Mouse (Mus musculus): ENCODE results near the gene Klrb1f. TPM values are rescaled to one million over a fixed set of nuclear protein-coding genes. Genes with fewer than 3 reads are reported as not detected.
"Not testable (repeated sequence)": the region's sequence is repeated elsewhere in the genome, so short reads cannot be mapped to it uniquely, and the experiment has no call there.

The Klrb1f gene
- polyA plus RNA-seq, 1 experiment from 2014 or later: not detected

DNA sequence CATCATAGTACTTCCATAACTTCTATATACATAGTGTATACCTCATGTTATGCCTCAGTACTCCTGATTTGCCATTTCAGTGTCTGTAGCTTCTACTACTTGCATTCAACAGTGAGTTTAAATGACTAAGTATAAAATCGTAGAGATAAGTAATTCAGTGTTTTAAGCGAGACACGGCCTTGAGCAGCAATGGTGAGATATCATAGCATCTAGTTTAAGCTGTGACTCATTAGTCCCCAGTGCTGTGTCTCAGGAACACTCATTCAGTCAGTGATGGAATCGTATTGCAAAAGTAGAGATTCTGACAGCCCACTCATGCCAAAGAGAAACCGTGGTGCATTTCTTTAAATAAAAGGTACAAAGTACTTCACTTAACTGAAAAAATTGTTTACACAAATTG is 6.0 kb downstream of the Klrb1f start:
- WGBS: 88% methylated on average over 5 of the region's 5 CpGs
- H3K9ac ChIP-seq (ENCODE audit: low read length): no peak overlapping the region
- ATAC-seq (replicated peaks; ENCODE audit: low FRiP score): no peak
- no peak overlapping the region for H3K27ac ChIP-seq (ENCODE audit: low read depth, low read length)
- H3K4me1 ChIP-seq (replicated peaks; ENCODE audit: control insufficient read depth, insufficient read depth, low read length): no peaks in the 10 kb centered on the region; the same call in 1 of the 2 replicates
- DNase-seq (ENCODE audit: low spot score): no peak
- no peak overlapping the region for H3K4me3 ChIP-seq (ENCODE audit: low read depth, low read length)
- no peaks in the 10 kb centered on the region for H3K36me3 ChIP-seq (ENCODE audit: control insufficient read depth, insufficient read depth, low read length)
- H3K4me2 ChIP-seq (ENCODE audit: low read depth, low read length, severe bottlenecking): no peak overlapping the region
- H3K9me3 ChIP-seq (ENCODE audit: control insufficient read depth, low read length): no peaks in the 10 kb centered on the region
- H3K27me3 ChIP-seq (ENCODE audit: control insufficient read depth, insufficient read depth, low read length): no peaks in the 10 kb centered on the region

DNA sequence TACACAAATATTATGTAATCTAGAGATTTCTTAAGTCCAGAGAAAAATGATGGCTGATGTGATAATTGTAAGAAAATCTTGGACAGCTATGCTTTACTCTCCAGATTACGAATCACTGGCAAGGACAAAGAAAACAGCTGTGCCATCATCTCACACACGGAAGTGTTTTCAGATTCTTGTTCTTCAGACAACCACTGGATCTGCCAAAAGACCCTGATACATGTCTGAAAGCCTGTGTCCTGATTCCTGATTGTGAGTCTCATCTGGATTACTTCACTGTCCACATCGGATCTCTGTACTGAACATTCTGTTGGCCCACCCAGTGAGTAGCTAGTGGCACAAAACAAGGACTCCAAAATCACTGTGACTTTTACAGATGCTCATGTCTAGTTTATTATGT is 10.5 kb downstream of the Klrb1f start:
- no peak for DNase-seq (ENCODE audit: low spot score)
- Histone ChIP-seq H3K4me2 (ENCODE audit: low read depth, low read length, severe bottlenecking) (no peak overlapping the region), H3K27ac (ENCODE audit: low read depth, low read length) (no peak overlapping the region), H3K9me3 (ENCODE audit: control insufficient read depth, low read length) (no peaks in the 10 kb centered on the region), H3K36me3 (ENCODE audit: control insufficient read depth, insufficient read depth, low read length) (no peaks in the 10 kb centered on the region), H3K27me3 (ENCODE audit: control insufficient read depth, insufficient read depth, low read length) (no peaks in the 10 kb centered on the region), H3K9ac (ENCODE audit: low read length) (no peak overlapping the region), H3K4me3 (ENCODE audit: low read depth, low read length) (no peak overlapping the region), H3K4me1 (replicated peaks; ENCODE audit: control insufficient read depth, insufficient read depth, low read length) (no peaks in the 10 kb centered on the region)
- 87% methylated on average over 3 of the region's 3 CpGs for WGBS
- ATAC-seq (replicated peaks; ENCODE audit: low FRiP score): no peak

DNA sequence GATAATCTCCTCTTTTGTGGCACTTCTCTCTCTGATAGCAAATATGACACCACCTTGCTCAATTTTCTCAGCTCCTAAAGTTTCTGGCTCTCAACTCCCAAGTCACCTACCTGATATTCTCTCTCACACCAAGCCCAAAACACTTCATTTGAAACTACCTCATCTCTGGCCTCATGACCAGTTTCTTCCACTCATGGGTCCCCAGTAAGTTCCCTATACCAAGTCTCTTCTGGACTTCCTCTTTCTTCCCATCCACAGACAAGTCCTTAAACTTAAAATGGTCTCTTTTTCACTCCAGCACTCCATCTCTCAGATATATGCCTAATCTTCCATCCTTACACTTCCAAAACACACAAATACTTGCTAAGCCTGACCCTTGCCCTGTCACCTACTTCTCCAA is 12.3 kb downstream of the Klrb1f start:
- Histone ChIP-seq H3K4me1 (replicated peaks; ENCODE audit: control insufficient read depth, insufficient read depth, low read length) (no peaks in the 10 kb centered on the region), H3K4me2 (ENCODE audit: low read depth, low read length, severe bottlenecking) (no peak overlapping the region), H3K4me3 (ENCODE audit: low read depth, low read length) (no peak overlapping the region), H3K36me3 (ENCODE audit: control insufficient read depth, insufficient read depth, low read length) (no peaks in the 10 kb centered on the region), H3K9me3 (ENCODE audit: control insufficient read depth, low read length) (no peaks in the 10 kb centered on the region), H3K27ac (ENCODE audit: low read depth, low read length) (no peak overlapping the region), H3K9ac (ENCODE audit: low read length) (no peak overlapping the region), H3K27me3 (ENCODE audit: control insufficient read depth, insufficient read depth, low read length) (no peaks in the 10 kb centered on the region)
- DNase-seq (ENCODE audit: low spot score): no peak
- ATAC-seq (replicated peaks; ENCODE audit: low FRiP score): no peak

DNA sequence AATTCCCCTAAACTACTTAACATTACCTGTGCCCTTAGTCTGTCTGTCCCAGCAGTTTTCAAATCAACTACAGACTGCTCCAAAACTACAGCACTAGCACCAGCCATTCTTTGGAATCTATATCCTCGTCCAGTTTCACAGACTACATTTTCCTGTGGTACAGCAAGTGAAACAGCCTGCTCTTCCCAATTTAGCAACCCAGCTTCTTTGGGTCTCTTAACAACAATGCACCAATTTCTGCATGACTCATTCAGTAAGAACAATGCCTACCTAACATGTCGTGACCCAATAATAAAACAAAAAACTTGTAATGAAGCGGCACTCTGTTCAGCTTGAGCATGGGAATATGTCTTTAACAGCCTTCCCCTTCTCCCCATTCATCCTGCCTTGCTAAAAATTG is 19.7 kb downstream of the Klrb1f start:
- Histone ChIP-seq H3K4me3 (ENCODE audit: low read depth, low read length) (no peak overlapping the region), H3K36me3 (ENCODE audit: control insufficient read depth, insufficient read depth, low read length) (no peaks in the 10 kb centered on the region), H3K4me1 (replicated peaks; ENCODE audit: control insufficient read depth, insufficient read depth, low read length) (no peaks in the 10 kb centered on the region), H3K9ac (ENCODE audit: low read length) (no peak overlapping the region), H3K4me2 (ENCODE audit: low read depth, low read length, severe bottlenecking) (no peak overlapping the region), H3K9me3 (ENCODE audit: control insufficient read depth, low read length) (no peaks in the 10 kb centered on the region), H3K27me3 (ENCODE audit: control insufficient read depth, insufficient read depth, low read length) (no peaks in the 10 kb centered on the region), H3K27ac (ENCODE audit: low read depth, low read length) (no peak overlapping the region)
- WGBS: 68% methylated on average over 3 of the region's 3 CpGs
- ATAC-seq (replicated peaks; ENCODE audit: low FRiP score) (no peak), DNase-seq (ENCODE audit: low spot score) (no peak)

DNA sequence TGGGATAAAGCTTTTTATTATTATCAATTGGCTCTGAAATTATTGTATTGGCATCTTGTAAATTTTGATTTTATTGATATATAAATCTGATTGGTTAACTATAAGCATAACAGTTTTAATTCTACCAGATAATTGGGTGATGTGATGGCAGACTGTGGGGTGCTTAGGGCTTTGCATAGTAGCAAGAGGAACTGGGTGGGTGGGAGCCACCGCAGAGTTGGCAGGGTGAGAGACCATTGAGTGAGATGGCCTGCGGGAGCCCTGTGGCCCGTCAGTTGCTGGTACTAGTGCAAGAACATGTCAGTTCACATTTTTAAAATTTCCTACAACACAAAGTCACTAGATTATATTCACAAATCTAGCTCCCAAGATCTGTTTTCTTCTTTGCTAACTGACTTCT is 20.2 kb downstream of the Klrb1f start:
- Histone ChIP-seq H3K9ac (ENCODE audit: low read length) (no peak overlapping the region), H3K4me2 (ENCODE audit: low read depth, low read length, severe bottlenecking) (no peak overlapping the region), H3K4me3 (ENCODE audit: low read depth, low read length) (no peak overlapping the region), H3K4me1 (replicated peaks; ENCODE audit: control insufficient read depth, insufficient read depth, low read length) (no peaks in the 10 kb centered on the region), H3K36me3 (ENCODE audit: control insufficient read depth, insufficient read depth, low read length) (no peaks in the 10 kb centered on the region), H3K9me3 (ENCODE audit: control insufficient read depth, low read length) (no peaks in the 10 kb centered on the region), H3K27ac (ENCODE audit: low read depth, low read length) (no peak overlapping the region), H3K27me3 (ENCODE audit: control insufficient read depth, insufficient read depth, low read length) (no peaks in the 10 kb centered on the region)
- DNase-seq (ENCODE audit: low spot score): no peak
- 95% methylated on average over 3 of the region's 3 CpGs for WGBS
- ATAC-seq (replicated peaks; ENCODE audit: low FRiP score): no peak; the same call in 1 of the 2 replicates

DNA sequence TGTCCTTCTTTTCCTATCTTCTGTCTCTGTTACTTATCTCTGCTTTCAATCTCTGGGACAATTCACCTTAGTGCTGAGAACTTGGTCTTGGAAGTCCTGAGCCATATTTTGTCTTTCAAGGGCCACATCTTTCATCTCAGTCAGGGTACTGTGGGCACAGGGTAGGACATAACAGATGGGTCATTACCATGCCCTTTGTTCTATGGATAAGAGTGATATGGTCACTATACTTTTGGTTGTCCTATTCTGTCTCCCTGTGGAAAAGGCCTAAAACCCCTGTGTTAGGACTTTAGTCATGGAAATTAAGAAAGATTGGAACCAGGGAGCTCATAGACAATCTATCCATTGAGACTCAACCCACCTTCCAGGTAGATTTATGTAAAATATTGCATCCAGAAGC is 20.8 kb downstream of the Klrb1f start:
- H3K4me1 ChIP-seq (replicated peaks; ENCODE audit: control insufficient read depth, insufficient read depth, low read length): no peaks in the 10 kb centered on the region
- H3K27ac ChIP-seq (ENCODE audit: low read depth, low read length): no peak overlapping the region
- no peak for DNase-seq (ENCODE audit: low spot score)
- ATAC-seq (replicated peaks; ENCODE audit: low FRiP score): no peak; the same call in 1 of the 2 replicates
- H3K9ac ChIP-seq (ENCODE audit: low read length): no peak overlapping the region
- H3K4me2 ChIP-seq (ENCODE audit: low read depth, low read length, severe bottlenecking): no peak overlapping the region
- no peaks in the 10 kb centered on the region for H3K9me3 ChIP-seq (ENCODE audit: control insufficient read depth, low read length)
- H3K4me3 ChIP-seq (ENCODE audit: low read depth, low read length): no peak overlapping the region
- H3K36me3 ChIP-seq (ENCODE audit: control insufficient read depth, insufficient read depth, low read length): no peaks in the 10 kb centered on the region
- H3K27me3 ChIP-seq (ENCODE audit: control insufficient read depth, insufficient read depth, low read length): no peaks in the 10 kb centered on the region

DNA sequence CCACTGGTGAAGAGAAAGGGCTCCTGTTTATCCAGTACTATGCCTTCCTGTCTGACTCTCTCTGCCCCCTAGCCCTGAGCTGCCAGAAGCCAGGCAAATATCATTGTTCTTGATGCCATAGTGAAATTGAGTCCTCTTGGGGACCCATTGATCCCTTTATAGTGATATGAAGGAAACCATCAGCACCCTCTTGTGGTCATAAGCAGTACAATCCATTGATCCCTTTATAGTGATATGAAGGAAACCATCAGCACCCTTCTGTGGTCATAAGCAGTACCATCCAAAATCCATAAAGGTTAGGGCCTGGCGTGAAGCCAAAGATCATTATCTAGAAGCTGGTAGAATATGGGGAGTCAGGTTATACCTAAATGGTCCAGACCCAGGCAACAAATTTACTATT is 21.3 kb downstream of the Klrb1f start:
- H3K27me3 ChIP-seq (ENCODE audit: control insufficient read depth, insufficient read depth, low read length): no peaks in the 10 kb centered on the region
- no peaks in the 10 kb centered on the region for H3K4me1 ChIP-seq (replicated peaks; ENCODE audit: control insufficient read depth, insufficient read depth, low read length)
- no peak overlapping the region for H3K27ac ChIP-seq (ENCODE audit: low read depth, low read length)
- no peak overlapping the region for H3K4me2 ChIP-seq (ENCODE audit: low read depth, low read length, severe bottlenecking)
- H3K36me3 ChIP-seq (ENCODE audit: control insufficient read depth, insufficient read depth, low read length): no peaks in the 10 kb centered on the region
- H3K9me3 ChIP-seq (ENCODE audit: control insufficient read depth, low read length): no peaks in the 10 kb centered on the region
- ATAC-seq (replicated peaks; ENCODE audit: low FRiP score): peak; percentile 85
- DNase-seq (ENCODE audit: low spot score): no peak
- 65% methylated on average over 1 of the region's 1 CpGs for WGBS
- no peak overlapping the region for H3K9ac ChIP-seq (ENCODE audit: low read length)
- no peak overlapping the region for H3K4me3 ChIP-seq (ENCODE audit: low read depth, low read length)

DNA sequence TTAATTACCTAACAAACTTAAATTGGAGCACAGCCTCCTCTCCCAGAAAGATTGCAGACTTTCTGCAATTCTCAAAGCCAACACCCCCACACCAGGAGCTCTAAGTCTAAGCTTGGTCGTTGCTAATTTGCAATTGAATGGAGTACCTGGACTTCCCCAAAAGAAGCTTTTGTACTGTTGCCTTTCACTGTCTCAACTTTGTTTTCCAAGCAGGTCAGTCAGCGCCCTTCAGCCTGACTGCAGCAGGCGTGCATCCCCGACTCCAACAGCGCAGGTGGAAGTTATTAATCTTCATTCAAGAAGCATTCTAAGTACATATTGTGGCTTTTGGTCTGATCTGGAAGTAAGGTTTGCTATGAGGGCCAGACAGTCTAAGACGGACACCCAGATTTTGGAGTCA is 39.4 kb downstream of the Klrb1f start:
- H3K36me3 ChIP-seq (ENCODE audit: control insufficient read depth, insufficient read depth, low read length): no peaks in the 10 kb centered on the region
- no peak overlapping the region for H3K4me3 ChIP-seq (ENCODE audit: low read depth, low read length)
- no peaks in the 10 kb centered on the region for H3K27me3 ChIP-seq (ENCODE audit: control insufficient read depth, insufficient read depth, low read length)
- H3K9me3 ChIP-seq (ENCODE audit: control insufficient read depth, low read length): no peaks in the 10 kb centered on the region
- H3K27ac ChIP-seq (ENCODE audit: low read depth, low read length): no peak overlapping the region
- no peak for ATAC-seq (replicated peaks; ENCODE audit: low FRiP score)
- H3K4me2 ChIP-seq (ENCODE audit: low read depth, low read length, severe bottlenecking): no peak overlapping the region
- H3K4me1 ChIP-seq (replicated peaks; ENCODE audit: control insufficient read depth, insufficient read depth, low read length): no peaks in the 10 kb centered on the region
- no peak for DNase-seq (ENCODE audit: low spot score)
- H3K9ac ChIP-seq (ENCODE audit: low read length): no peak overlapping the region
- 65% methylated on average over 6 of the region's 6 CpGs for WGBS

DNA sequence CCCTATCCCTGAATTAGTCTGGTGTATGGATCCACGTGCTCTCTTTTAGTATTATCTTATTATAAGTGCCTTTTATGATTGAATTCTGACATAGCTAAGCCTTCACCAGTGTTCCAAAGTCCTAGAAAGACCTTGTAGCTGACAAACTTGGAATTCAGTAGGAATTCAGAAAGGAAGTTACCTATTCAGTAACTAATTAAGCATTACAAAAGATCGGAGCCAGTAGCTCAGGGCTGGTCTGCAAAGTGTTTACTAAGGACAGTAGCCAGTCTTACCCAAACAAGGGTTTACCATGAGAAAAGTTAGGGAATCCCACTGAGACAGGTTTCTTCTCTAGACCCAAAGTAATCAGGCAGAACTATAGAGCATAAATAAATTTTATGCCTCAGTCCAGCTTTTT is 40.3 kb downstream of the Klrb1f start:
- not testable (repeated sequence) for H3K36me3 ChIP-seq (ENCODE audit: control insufficient read depth, insufficient read depth, low read length); ATAC-seq (replicated peaks; ENCODE audit: low FRiP score); H3K4me3 ChIP-seq (ENCODE audit: low read depth, low read length); H3K27me3 ChIP-seq (ENCODE audit: control insufficient read depth, insufficient read depth, low read length); DNase-seq (ENCODE audit: low spot score); H3K4me1 ChIP-seq (replicated peaks; ENCODE audit: control insufficient read depth, insufficient read depth, low read length); H3K9ac ChIP-seq (ENCODE audit: low read length); H3K4me2 ChIP-seq (ENCODE audit: low read depth, low read length, severe bottlenecking); H3K27ac ChIP-seq (ENCODE audit: low read depth, low read length); H3K9me3 ChIP-seq (ENCODE audit: control insufficient read depth, low read length)
- WGBS: 79% methylated on average over 2 of the region's 2 CpGs
